Mouse (Mus musculus): ENCODE results near the gene Zbtb7b.

The Zbtb7b gene

DNA sequence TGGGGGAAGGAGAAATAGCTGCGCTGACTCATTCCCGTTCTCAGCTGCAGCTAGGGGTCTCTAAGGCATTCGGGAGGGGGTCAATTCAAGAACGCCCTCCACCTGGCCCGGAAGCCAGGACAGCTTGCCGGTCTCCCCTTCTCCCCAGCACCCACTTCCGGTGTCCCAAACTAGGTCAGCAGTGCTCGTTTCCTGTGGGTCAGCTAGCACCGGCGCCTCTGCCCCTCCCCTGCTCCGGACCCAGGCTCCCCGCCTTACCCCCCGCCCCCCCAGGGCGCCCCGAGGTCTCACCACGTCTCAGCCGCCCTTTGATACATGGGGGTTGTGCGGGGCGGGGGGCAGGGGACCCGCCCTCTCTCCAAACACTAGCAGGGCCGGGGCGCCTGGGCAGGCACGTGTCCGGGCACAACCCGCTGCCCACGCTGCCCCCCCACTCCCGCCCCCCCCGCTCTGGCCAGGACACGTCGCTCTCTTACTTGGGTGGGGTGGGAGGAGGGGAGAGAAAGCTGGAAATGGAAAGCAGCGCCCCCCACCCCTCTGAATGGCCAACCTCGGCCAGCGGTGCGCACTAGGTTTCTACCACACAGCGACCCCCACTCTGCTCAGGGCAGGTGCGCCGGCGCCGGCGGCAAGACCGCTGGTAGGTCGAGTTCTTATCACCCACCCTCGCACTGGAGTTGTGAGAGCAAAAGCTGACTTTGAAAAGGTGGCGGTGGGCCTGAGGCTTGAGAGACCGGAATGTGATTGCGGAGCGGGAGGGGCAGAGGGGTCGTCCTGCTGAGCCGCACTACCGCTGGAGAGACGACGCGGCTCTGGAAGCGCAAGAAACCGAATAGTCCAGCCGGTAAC is 2.7 kb downstream of the Zbtb7b start:
- in situ Hi-C loops (cut with MboI; ENCODE audit: unreplicated experiment in 2 of 2) = no loop called here

DNA sequence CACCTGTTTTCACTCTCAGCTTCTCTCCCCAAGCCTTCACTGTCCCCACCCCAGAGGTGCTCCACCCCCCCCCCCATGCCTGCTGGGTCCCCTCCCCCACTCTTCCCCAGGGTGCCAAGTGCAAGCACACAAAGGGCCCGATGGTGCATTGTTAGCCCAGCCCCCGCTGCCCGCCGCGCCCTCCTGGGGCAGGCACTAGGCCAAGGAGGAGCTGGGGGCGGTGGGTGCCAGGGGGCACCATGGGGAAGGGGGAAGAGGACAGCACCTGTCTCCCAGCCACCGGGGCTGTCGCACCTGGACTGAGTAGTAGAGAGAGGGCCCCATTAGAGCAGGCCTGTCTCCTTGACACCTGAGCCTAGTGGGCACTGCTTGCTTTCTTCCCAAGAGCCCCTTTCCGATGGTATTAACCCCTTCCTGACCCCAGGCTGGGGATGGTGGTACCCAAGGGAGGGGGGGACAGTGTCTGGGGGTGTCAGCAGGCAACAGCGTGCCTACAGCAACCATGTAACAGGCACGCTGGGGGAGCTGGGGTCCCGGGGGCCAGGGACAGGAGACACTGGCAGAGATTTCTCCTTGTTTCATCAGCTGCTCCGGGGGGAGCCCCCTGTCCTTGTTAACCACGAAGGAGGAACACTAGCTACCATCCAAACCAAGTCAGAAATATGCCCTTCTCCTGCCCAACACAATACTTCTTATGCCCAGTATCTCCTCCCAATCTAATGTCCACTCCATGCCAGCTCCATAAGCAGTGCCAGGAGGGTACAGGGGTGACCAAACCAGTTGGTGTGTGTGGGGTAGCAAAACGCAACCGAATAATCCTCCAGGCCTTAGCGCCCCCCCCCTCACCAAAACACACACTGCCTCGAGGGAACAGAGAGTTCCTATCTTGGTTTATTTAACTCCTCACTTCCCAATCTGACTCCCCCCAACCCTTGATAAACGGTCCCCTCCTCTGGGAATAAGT is 3.6 kb downstream of the Zbtb7b start:
- in situ Hi-C loops (cut with MboI; ENCODE audit: unreplicated experiment in 2 of 2) = no loop called here

DNA sequence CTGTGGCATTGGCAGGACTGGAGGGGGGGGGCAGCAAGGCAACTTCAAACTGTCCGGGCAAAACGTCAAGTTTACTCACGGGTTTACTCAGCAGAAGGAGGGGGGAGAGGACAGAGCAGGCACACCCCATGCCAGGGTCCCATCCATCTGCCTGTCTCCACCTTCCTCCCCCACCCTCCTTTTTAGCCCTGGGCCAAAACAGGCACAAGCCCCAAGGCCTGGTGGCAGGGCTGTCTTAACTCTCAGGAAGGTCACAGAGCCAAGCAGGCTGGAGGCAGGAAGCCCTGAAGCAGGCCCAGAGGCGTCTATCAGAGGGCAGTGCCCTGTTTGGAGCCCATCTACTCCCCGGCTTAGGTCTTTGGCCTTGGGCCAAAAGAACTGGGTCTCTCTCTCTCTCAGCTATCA is 4.5 kb downstream of the Zbtb7b start:
- in situ Hi-C loops (cut with MboI; ENCODE audit: unreplicated experiment in 2 of 2) = no loop called here

DNA sequence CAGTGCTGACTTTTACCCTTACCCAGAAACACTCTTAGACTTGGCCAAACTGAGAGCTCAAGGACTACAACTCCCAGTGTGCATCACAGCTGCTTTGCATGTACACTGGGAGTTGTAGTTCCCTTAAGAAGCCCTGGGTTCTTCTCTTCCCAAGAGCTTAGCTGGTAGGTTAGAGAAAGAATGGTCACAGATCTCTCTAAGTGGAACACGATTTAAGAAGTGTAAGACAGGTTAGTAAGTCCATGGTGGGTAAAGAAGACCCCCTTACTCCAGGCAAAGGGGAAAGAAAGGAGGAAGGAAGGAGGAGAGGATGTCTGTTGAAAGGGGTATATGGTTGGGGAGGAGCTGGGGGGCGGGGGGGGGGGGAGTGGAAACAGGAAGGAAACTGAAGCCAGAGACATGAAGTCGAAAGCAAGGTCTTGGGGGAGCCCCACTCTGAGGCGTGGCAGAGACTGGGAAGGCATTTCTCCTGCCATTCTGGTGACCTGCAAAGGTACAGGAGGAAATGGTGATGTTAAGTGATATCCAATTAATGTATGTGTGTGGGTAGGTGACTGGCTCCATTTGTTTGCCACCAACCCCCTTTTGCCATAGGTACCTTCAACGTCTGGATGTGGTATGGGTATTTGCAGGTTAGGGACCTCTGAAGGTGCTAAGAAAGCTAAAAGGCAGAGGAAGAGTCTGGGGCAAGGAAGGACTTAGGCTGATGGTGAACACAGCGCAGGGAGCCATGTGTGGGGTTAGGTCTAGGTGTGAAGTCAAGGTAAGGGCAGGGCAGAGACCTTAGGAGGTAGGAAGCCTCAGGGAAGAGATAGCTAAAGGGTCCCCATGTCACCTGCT is 5.5 kb downstream of the Zbtb7b start:
- in situ Hi-C loops (cut with MboI; ENCODE audit: unreplicated experiment in 2 of 2) = no loop called here

DNA sequence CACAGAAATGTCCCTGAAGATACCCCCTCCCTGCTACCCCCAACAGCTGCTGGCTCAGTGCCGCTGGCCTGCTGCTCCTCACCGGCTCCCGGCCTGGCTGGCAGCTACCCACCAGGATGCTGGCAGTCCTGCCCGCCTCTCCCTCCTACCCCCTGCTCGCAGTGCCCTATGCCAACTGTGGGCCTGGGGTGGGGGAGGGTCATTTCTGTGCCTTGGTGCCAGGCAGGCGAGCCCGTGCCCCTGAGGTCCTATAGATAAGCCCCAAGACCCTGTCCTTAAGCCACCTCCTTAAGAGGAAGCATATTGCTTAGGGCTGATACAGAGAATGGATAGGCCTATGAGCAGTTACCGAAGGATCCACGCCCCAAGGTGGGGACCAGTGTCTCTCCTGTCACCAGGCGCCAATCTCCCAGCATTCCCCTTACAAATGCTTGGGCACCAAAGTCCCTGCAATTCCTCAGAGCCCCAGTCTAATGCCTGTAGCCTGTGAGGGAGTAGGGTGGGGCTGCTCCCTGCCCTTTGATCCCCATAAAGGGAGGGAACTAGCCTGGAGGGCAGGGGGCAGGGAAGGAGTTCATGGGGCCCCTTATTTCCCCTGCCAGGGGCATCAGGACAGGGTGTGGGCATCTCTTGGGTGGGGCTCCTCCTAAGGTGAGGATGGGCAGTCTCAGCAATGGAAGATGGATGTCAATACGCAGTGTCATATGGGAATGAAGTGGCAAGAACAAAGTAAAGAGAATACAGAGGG is 6.3 kb downstream of the Zbtb7b start:
- in situ Hi-C loops (cut with MboI; ENCODE audit: unreplicated experiment in 2 of 2) = no loop called here

DNA sequence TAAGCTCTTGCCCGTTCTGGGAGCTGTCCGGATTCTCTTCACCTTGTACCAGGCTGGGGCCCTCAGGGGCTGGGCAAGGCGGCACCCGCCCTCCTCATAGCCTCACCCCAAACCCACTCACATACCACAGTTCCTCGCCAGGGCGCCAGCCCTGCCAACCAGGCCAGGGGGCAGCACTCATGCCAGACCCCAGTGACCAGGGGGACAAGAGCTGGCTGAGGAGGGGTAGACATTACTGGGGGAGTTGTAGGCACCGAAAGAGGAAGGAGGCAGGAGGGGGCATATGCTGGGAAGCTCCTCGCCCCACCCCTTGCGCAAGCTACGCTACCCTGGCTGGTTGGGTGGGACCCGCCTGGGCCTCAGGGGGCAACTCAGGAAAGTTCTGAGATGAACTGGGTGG is 6.9 kb downstream of the Zbtb7b start:
- in situ Hi-C loops (cut with MboI; ENCODE audit: unreplicated experiment in 2 of 2) = no loop called here

DNA sequence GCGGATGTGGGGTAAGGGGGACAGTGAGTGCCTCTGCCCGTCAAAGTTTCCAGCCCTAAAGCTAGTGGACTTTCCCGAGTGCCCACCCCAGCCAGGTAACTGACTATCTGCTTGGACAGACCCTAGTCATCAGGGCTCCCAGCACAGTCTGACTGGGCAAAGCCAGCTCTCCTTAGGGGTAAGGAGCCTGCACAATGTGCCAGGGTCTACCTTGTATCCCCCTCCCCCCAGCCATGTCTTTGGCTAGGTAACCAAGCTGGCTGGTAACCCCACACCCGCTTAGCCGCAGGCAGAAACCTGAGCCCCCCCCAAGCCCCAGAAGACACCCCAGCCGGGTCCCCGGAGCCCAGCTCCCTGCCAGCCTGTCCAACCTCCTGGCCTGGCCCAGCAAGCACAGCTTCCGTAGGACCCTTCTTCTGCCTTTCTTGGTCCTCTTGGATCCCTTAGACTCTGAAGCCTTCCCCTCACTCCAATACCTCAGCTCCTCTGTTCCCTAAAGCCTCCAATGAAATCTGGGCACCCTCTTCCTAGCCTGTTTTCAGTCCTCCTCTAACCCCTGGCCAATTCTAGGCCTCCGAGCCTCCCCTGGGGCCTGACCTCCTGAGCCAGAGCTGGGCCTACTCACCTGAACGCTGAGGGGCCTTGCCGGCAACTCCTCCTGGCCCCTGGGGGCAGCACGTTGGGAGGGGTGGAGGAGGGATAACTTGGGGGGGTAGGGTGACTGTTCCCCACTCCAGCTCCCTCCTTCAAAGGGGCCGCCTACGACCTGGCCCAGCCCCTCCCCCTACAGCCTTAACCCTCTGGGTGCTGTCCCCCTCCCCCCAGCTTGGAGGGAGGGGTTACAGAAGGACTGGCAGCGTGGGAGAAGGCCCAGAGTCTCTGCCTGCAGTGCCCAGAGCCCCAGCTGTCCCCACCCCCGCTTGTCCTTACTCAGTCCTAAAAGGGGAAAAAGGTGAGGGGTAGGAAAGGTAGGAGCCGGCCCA is 7.8 kb downstream of the Zbtb7b start:
- in situ Hi-C loops (cut with MboI; ENCODE audit: unreplicated experiment in 2 of 2) = no loop called here

DNA sequence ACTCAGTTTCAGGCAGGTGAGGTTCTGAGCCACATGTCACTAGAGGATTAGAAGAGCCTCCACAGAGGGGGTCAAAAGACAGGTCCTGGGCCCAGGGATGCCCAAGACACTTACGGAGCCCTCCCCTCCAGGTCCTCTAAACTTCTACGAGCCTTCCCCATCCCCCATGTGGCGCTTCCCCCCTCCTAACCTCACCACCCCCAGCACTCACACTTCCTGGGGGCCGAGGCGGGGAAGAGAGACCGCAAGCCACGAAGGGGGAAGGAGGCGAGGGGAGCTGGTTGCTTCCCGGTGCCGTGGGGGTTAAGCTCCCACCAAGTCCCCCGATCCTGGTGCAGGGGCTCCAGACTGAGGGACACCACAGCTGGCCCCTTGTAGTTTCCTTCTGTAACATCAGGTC is 9.1 kb downstream of the Zbtb7b start:
- in situ Hi-C loops (cut with MboI; ENCODE audit: unreplicated experiment in 2 of 2) = no loop called here

DNA sequence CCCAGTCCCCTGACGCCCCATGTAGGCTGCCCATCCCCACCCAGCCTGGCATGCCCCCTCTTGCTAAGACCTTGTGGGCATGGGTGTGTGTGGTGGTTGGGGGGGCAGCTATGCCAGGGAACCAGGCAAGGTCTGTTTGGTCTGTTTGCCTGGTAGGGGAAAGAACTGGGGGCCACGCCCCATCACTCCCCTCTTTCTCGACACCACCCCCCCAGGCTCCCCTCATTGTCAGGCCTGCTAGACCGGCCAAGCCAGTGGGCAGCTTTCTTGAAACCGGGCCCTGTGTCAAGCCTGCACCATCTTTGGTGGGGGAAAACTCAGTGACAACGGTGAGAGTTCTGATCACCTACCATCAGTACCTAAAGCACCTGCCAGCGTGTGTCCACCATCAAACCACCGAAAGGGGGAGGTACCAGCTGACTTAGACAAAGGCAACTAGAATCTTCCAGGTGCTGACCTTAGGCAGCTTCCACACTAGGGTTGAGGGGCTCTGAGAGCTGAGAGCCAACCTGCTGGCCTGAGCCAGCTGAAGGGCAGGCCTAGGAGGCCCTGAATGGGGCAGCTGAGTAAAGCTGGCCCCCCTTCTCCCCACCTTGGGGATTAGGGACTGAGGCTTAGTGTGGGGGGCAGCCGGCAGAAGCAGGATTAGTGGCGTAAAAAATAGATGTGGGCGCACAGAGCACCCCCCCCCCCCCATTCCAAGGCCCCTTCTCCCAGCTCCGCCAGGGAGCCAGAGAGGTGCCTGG is 10.1 kb downstream of the Zbtb7b start:
- in situ Hi-C loops (cut with MboI; ENCODE audit: unreplicated experiment in 2 of 2) = no loop called here

DNA sequence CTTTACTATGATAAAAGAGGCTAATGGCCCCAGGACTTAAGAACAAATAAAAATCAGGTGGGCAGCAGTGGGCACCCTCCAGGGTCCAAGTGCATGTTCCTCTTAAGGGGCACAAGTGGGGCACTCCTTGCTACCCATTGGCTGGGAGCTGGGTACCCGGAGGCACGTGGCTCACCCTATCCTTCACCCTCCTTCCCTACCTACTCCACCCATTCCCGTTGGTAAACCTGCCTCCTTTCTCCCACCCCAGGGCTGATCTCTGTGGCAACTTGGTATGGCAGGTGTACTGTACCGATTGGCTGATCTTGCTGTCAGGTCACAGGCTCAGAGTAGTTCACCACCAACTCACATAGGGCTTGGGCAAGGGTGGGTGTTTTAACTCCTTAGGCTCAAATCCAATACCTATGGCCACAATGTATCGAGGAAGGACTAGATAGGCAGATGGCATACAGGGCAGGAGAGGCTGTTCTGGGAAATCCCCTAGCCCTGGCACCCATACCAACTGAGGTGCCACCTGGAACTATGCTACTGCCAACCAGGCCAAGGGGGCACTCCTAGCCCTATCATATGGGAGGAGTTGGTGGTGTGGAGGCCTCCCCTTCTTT is 10.8 kb downstream of the Zbtb7b start:
- in situ Hi-C loops (cut with MboI; ENCODE audit: unreplicated experiment in 2 of 2) = no loop called here

DNA sequence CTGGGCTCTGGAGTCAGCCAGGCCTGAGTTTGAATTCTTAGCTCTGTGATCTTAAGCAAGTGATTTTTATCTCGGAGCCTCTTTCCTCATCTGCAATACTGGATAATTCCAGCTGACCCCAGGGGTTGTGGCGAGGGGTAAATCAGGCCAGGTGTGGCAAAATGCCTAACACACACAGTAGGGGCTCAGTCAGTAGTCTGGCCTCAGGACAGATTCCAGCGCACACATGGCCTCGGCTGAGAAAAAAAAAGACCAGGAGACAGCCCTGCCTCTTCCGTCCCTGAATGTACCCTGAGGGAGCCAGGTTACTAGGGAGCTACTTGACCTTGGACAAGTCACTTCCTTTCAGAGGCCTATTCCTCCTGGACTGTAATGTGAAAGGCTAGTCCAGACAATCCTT is 11.6 kb downstream of the Zbtb7b start:
- in situ Hi-C loops (cut with MboI; ENCODE audit: unreplicated experiment in 2 of 2) = no loop called here

DNA sequence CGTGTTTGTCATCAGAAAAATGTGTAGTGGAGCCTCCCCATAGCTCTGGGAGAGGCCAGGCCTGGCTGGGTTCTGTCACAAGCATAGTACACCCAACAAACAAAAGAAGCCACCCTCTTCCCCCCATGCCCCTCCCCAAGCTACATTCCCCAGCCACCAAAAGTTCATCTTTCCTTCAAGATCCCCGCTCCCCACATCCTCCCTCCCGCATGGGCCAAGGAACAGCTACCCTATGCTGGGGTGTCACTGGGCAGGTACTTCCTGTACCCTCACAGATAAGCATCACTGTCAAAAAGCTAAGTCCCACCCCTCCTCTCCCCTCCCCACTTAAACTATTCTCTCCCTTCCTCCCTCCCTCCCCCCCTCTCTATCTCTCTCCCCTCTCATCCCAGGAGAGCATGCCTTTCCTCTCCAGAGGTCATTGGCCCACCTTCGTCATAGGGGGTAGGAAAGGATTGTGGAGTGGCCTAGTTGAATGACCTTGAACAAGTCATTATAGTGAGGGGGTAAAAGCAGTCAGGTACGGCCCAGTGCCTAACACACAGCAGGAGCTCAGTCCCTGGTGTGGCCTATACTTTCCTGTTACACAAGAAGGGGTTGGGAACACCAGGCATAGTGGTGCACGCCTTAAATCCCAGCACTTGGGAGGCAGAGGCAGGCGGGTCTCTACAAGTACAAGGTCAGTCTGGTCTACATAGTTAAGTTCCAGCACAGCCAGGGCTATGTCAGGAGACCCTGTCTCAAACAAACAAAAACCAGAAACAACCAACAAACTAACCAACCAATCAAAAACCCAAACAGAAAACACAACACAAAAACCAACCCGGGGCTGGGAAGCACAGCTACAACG is 12.3 kb downstream of the Zbtb7b start:
- in situ Hi-C loops (cut with MboI; ENCODE audit: unreplicated experiment in 2 of 2) = no loop called here

DNA sequence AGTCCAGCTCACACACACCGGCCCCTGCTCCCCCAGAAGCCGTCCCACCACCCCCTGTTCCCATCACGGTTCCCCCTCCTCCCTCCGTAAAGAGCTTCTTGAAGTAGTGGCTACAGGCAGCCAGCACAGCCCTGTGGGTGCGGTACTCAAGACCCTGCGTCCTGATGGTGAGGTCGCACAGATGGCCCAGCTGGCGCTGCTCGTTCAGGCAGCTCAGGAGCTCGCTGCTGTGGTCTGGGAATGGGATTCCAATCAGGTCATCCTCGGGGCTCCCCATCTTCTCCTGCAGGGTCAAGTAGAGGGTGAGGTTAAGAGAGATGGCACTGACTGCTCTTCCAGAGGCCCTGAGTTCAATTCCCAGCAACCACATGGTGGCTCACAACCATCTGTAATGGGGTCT is 13.3 kb downstream of the Zbtb7b start:
- in situ Hi-C loops (cut with MboI; ENCODE audit: unreplicated experiment in 2 of 2) = no loop called here

DNA sequence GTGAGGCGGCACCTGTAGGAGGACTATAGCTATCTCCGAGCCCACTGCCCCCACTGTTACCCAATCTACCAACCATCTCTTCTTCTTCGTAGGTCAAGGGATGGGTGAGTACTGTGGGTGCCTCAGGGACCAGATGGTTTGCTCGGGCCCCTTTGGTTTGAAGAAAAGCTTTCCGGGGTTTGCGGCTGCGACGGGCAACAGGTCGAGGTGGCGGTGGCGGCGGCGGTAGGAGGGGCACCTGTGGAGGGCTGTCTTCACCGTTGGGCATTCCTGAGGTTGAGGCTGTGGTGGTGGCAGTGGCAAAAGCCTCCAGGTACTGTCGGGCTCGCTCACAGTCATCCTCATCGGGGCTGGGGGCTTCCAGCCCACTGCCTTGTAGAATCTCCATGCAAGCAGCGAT is 13.9 kb downstream of the Zbtb7b start:
- in situ Hi-C loops (cut with MboI; ENCODE audit: unreplicated experiment in 2 of 2) = no loop called here

DNA sequence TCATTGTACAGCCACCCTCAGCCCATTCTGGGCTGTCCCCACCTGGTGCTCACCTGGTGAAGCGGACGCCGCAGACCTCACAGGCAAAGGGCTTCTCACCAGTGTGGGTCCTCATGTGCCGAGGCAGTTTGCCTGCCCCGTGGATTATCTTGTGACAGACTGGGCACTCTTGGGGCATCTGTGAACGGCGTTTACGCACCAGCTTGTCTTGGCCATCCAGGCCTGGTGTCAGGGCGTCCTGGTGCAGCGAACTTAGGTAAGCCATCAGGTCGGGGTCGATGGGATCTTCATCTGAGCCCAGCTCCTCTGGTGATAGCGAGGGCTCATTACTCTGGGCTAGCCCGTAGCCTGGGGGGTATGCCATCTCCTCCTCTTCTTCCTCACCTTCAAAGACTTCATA is 14.3 kb downstream of the Zbtb7b start:
- in situ Hi-C loops (cut with MboI; ENCODE audit: unreplicated experiment in 2 of 2) = no loop called here

DNA sequence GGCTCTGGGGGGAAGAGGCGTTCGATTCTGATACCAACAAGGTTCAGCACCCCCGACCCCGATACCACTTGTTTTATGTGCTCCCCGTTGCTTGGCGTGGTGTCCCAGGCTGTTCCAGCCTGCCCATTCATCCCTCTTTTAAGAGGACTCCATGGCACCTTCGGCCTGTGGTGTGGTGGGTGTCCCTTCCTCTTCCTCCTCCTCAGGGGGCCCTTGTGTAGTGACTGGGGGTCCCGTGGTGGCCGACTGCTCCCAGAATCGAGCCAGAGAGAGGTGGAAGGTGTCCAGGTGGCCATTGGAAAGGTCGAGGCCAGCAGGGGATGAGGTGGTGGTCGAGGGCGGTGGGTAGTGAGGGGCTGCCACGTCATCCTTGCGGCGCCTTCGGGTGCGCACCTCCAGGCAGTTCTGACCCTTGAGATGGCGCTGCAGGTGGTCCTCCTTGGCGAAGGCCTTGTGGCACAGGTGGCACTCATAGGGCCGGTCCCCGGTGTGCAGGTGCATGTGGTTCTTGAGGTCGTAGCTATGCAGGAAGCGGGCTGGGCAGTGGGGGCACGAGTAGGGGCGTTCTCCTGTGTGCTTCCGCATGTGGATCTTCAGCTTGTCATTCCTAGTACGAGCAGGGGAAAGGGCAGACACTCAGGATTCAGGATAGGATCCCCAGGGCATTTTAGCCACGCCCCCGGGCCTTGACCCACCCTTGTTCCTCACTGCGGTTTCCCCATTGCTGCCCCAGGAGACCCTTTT is 15.0 kb downstream of the Zbtb7b start:
- in situ Hi-C loops (cut with MboI; ENCODE audit: unreplicated experiment in 2 of 2) = loop anchor here in 1 of 2 experiments (10.0 kb wide), 1 partner anchor 105 kb away; no protein-coding TSS in a partner anchor

All from v-Abl transformed pro-B cells (cell line).